Mouse (Mus musculus) heart, adult 2 months (tissue): ENCODE data around the gene Casp7.
A peak's percentile ranks its signal among the peaks of the same experiment; 100 is the strongest.

Experiments
- EP300 ChIP-seq: fragments of 200-500 bp; IDR thresholded peaks from 2 replicates; pipeline ENCODE4 v1.6.1; 2011; ENCODE audit warnings: low read depth, low read length, control low read depth; ENCODE audit not compliant: insufficient read depth
- POLR2A ChIP-seq: fragments of 200-500 bp; IDR thresholded peaks from 2 replicates; pipeline ENCODE4 v1.6.1; 2011; ENCODE audit warnings: mild to moderate bottlenecking, low read depth, low read length, control low read depth; ENCODE audit not compliant: insufficient read depth

DNA sequence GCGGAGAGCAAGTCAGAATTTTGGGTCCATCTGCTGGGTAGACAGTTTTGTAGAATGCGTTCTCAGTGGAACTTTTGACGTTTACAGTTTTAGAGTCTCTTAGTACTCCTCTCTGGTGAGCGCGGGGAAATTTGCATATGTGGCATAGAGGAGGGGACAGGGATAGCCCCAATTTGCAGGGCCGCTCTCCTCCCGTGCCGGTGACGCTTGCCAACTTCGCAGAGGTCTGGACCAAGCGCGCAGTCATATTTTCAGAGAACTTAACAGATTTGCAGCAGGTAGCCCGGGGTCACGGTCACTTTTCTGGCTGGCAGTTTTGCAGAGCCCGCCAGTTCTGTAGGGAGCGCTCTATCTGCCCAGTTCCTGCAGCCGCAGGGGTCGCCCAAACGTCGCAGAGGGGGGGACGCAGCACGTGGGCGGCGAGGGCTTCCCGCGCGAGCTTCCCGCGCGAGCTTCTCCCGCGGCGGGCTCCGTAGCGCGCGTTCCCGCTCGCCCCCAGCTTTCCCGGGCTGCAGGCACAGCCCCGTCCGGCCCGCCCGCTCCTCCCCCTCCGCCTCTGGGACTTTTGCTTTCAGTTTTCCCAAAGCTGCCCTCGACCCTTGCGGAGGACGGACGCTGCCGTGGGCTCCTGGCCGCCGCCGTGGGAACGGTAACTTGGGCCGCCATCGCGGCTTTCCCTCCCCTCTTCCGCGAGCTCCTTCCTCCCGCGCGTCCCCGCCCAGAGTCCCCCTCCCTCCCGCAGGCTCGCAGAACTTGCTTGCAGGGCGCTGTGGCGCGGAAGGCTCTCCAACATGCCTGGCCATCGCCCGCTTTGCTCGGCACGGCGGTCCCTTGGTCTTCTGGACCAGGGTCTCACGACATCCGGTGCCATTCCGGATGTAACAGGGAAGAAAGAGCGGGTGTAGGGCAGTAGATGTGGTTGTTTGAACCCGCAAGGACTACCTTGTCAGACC is at the start of gene Casp7:
- peak; percentile 78 for TF ChIP-seq POLR2A
- TF ChIP-seq EP300 = no peak
